Mouse (Mus musculus) 416B (cell line): Measurements from ENCODE around the gene Xrcc3.

Experiments used
- DNase-seq: peaks from one replicate; pipeline ENCODE4 v3.0.0; 2011; ENCODE audit warnings: low read depth

Xrcc3 gene

GRCm38 (mm10) chr12:111814769-111815762 is 1.4 kb upstream of the Xrcc3 start:
- DNase-seq = no peak

- DNase-seq = peak; percentile 42
Observed at GRCm38 (mm10) chr12:111813111-111813765, 435 bp downstream of the Xrcc3 start.

- no peak for DNase-seq
Observed at GRCm38 (mm10) chr12:111812611-111813010, 1.1 kb downstream of the Xrcc3 start.

GRCm38 (mm10) chr12:111812075-111812474 is 1.6 kb downstream of the Xrcc3 start:
- no peak for DNase-seq

GRCm38 (mm10) chr12:111809762-111810161 is 3.9 kb downstream of the Xrcc3 start:
- peak; percentile 68 for DNase-seq

GRCm38 (mm10) chr12:111808775-111809174 is 4.9 kb downstream of the Xrcc3 start:
- DNase-seq = no peak

GRCm38 (mm10) chr12:111803538-111803937 is 10.1 kb downstream of the Xrcc3 start:
- no peak for DNase-seq

GRCm38 (mm10) chr12:111800459-111801183 is 13.1 kb downstream of the Xrcc3 start:
- DNase-seq = no peak

GRCm38 (mm10) chr12:111798493-111798892 is 15.2 kb downstream of the Xrcc3 start:
- no peak for DNase-seq

- no peak for DNase-seq
Observed at GRCm38 (mm10) chr12:111797251-111797650, 16.4 kb downstream of the Xrcc3 start.

GRCm38 (mm10) chr12:111795180-111795895 is 18.3 kb downstream of the Xrcc3 start:
- DNase-seq = no peak

GRCm38 (mm10) chr12:111794526-111795179 is 19.0 kb downstream of the Xrcc3 start:
- DNase-seq = no peak

GRCm38 (mm10) chr12:111794102-111794501 is 19.6 kb downstream of the Xrcc3 start:
- DNase-seq = no peak

- no peak for DNase-seq
Observed at GRCm38 (mm10) chr12:111791474-111792104, 22.1 kb downstream of the Xrcc3 start.

- no peak for DNase-seq
Observed at GRCm38 (mm10) chr12:111790631-111791030, 23.0 kb downstream of the Xrcc3 start.

- no peak for DNase-seq
Observed at GRCm38 (mm10) chr12:111790090-111790489, 23.6 kb downstream of the Xrcc3 start.

- no peak for DNase-seq
Observed at GRCm38 (mm10) chr12:111787015-111787414, 26.7 kb downstream of the Xrcc3 start.

- no peak for DNase-seq
Observed at GRCm38 (mm10) chr12:111785174-111785573, 28.5 kb downstream of the Xrcc3 start.

GRCm38 (mm10) chr12:111779544-111779943 is 34.1 kb downstream of the Xrcc3 start:
- DNase-seq = no peak

GRCm38 (mm10) chr12:111777919-111778318 is 35.8 kb downstream of the Xrcc3 start:
- DNase-seq = no peak

- DNase-seq = no peak
Observed at GRCm38 (mm10) chr12:111774845-111775244, 38.8 kb downstream of the Xrcc3 start.
